Mouse (Mus musculus) MEL-GATA-1-ER (cell line): ENCODE results near the gene Hvcn1.
"Not testable (repeated sequence)": the region's sequence is repeated elsewhere in the genome, so short reads cannot be mapped to it uniquely, and the experiment has no call there.

Experiments used
- DNase-seq: peaks from one replicate; pipeline ENCODE4 v3.0.0-alpha.2; 2012; ENCODE audit warnings: low read depth; ENCODE audit errors: extremely low read depth

The Hvcn1 gene

DNA sequence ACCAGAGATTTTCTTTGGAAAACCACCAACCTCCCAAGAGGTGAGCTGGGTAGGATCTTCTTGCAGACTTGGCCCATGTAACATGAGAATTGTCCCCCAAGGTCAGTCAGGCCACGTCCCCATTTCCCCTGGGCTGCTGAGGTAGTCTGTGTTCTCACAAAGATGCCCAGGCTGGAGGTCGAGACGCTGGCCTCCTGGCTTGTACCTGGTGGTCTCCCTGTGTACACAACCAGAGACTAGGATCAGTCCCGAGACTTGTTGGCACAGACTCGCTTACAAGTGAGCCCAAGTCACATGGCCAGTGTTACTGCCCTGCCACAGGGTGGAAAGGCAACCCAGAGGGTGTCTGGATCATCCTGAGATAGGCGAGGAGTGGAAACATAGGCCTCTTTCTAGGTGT, 4.7 kb upstream of the Hvcn1 start:
- DNase-seq = no peak

DNA sequence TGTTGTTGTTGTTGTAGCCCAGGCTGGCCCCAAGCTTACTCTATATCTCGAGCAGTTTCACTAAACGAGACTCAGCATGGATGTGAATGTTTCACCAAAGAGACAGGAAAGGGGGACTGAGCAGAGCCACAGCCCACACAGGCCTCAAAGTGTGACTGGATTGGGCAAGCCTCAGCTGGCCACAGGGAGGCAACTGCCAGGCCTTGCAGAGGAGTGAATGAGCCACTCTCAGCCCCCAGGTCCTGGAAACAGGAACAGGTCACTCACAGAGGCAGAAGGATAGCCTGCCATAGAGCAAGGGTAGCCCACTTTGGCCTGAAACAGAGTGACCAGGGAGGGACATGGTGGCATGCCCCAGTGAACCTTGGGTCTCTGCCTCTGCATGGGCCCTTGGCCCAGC, 2.4 kb upstream of the Hvcn1 start:
- DNase-seq = no peak

- no peak for DNase-seq
Measured at GRCm38 (mm10) chr5:122208909-122209308, 2.3 kb downstream of the Hvcn1 start.

DNA sequence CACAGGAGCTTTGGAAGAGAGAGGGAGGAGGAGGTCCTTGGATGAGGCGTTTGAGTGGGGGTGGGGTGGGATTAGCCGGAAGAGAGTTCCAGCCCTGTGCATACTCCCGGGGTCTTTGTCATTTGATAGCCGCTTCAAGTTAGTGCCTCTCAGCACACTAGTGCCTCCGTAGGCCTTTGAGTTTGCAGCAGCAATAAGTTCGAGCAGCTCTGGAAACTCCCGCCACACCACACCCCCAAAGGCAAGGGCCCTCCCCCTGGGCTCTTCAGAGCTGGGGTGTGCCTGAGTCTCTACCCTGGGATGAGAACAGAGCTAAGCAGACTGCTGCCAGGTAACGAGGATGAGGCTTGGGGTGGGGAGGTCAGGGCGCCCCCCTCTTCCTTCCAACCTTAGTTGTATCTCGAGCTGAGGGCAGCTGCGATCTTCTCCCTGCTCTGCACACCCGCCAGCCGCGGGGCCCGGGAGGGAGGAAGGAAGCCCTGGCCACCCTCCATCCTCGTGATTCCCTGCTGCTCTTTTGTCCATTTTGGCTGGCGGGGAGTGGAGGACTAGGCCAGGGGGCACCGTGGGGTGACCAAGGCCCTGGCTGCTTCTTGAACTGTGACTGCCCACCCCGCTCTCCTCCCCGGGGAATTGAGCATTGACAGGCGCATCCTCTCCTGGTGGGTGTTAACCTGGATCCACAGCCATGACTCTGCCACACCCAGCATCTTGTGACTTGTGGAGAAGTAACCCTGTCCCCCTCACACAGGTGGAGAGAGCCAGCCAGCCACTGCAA, 3.2 kb downstream of the Hvcn1 start:
- DNase-seq = no peak

- no peak for DNase-seq
Measured at GRCm38 (mm10) chr5:122210890-122211289, 4.3 kb downstream of the Hvcn1 start.

GRCm38 (mm10) chr5:122212125-122212524, 5.5 kb downstream of the Hvcn1 start:
- no peak for DNase-seq

GRCm38 (mm10) chr5:122212820-122213219, 6.2 kb downstream of the Hvcn1 start:
- not testable (repeated sequence) for DNase-seq

DNA sequence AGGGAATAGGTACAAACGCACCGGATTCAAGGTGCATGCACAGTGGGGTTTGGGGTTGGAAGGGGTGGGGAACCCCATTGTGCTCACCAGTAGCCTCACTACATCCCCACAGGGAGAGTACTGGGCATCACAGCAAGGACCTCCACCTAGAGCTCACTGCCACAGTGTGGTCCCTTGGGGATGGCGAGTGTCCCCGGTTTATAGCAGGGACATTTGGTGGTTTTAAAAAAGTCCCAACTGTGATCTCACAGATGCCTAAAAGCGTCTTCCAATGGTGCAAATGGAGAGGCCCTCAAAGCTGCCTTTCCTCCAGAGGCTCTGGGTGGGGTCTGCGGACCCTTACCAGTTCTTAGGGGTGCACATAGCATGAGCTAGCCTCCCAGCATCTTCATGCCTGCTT, 7.3 kb downstream of the Hvcn1 start:
- no peak for DNase-seq

GRCm38 (mm10) chr5:122217636-122218035, 11.0 kb downstream of the Hvcn1 start:
- no peak for DNase-seq

DNA sequence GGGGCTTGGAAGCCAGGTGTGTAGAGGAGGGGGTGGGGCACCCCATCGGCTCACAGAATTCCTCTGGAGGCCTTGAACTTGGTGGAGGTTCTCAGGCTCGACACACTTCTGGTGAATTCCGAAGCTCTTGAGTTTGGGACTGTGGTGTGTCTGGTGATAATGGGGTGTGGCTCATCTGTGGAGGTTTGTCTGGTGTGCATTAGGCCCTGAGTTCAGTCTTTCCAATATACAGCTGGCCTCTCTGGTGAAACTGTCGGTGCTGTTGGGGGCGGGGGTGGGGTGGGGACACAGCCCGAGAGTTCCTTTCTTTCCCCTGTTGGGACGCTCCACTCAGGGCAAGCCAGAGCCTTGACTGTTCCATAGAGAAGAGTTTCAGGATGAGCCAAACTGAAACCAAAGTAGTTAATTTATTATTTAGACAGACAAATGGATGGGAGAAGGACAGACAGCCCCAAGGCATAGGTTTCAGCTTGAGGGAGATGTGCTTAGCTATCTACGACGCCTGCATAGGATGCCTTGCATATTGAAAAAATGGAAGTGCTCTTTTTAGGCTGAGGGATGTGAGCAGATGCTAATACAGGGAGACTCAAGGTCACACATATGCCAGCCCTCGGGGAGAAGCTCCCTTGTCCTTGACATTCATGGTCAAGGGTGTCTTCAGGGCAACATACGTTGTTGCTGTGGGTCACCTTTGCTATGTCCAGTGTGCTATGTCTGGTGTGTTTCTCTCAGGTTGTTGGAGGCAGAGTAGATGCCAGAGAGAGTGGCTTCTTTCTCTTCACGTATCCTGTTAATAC, 11.7 kb downstream of the Hvcn1 start:
- DNase-seq = no peak

GRCm38 (mm10) chr5:122218928-122219327, 12.3 kb downstream of the Hvcn1 start:
- no peak for DNase-seq

- no peak for DNase-seq
Measured at GRCm38 (mm10) chr5:122219655-122220629, 13.3 kb downstream of the Hvcn1 start.

DNA sequence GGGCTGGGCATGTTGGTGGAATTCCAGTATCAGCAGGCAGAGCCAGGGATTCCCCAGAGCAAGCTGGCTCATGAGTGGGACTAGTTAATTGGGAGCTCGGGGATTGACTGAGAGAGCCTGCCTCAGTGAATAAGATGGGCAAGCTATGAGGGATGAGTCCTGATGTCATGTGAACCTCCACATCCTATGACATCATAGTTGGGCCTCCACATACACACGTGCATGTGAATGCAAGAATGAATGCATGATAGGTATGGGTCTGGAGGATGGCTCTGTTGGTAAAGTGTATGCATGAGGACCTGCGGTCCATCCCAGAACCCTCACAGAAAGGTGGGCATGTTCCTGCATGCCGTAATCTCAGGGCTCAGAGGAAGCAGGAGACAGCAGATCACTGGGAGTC, 14.5 kb downstream of the Hvcn1 start:
- DNase-seq = no peak

- DNase-seq = no peak
Measured at GRCm38 (mm10) chr5:122224291-122224690, 17.7 kb downstream of the Hvcn1 start.

- no peak for DNase-seq
Measured at GRCm38 (mm10) chr5:122228271-122228765, 21.7 kb downstream of the Hvcn1 start.

GRCm38 (mm10) chr5:122228772-122229171, 22.2 kb downstream of the Hvcn1 start:
- DNase-seq = no peak

- no peak for DNase-seq
Measured at GRCm38 (mm10) chr5:122230816-122231215, 24.2 kb downstream of the Hvcn1 start.

GRCm38 (mm10) chr5:122231431-122231830, 24.8 kb downstream of the Hvcn1 start:
- no peak for DNase-seq

GRCm38 (mm10) chr5:122232004-122232403, 25.4 kb downstream of the Hvcn1 start:
- no peak for DNase-seq

- no peak for DNase-seq
Measured at GRCm38 (mm10) chr5:122233077-122233581, 26.5 kb downstream of the Hvcn1 start.

DNA sequence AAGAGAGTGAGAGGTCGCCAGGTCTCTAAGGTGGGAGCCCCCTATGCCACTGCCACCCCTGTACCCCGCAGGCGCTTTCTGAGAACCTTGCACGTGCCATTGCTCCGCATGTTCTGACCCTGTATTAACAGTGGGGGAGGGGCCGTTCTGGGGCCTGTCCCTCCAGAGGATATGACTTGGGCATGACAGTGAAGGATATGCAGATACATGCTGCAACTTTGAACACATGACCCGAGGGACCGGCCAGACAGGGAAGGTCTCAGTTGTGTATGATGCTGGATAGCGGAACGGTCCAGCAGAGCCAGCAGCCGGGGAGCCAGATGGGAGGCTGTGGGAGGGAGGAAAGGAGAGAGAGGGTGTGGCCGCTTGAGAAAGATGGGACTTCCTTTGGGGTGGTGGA, 27.1 kb downstream of the Hvcn1 start:
- DNase-seq = no peak
